Mouse (Mus musculus): ENCODE measurements at regions not wholly inside any gene's neighbourhood (a gene's known extent, or its start where the extent isn't known, plus 50 kb on each side); places are given as distances from the start of the nearest gene placed in this dataset.

- no peak for TF ChIP-seq CTCF (IDR thresholded peaks at IDR 0.05; ENCODE audit: low read depth, low read length)
- TF ChIP-seq GATA2 (IDR thresholded peaks at IDR 0.05; ENCODE audit: borderline replicate concordance, low read depth, low read length), result no peak
- no peak for TF ChIP-seq TAL1 (conservative IDR thresholded peaks at IDR 0.05; ENCODE audit: low read depth, low read length)
- no peak for TF ChIP-seq GATA1 (IDR thresholded peaks at IDR 0.05; ENCODE audit: borderline replicate concordance, low read length)
- no peak for TF ChIP-seq POLR2AphosphoS5 (IDR thresholded peaks at IDR 0.05; ENCODE audit: insufficient replicate concordance, low read depth, low read length)
Observed at GRCm38 (mm10) chr11:63753260-63753659, 168.8 kb downstream of the Hs3st3b1 start.

All from G1E (cell line).